Mouse (Mus musculus) testis, postnatal 10 days (tissue): ENCODE data around the gene Dio1.

Experiments
- DNase-seq: peaks from one replicate; pipeline ENCODE4 v3.0.0; 2021; ENCODE audit warnings: low spot score

The Dio1 gene

GRCm38 (mm10) chr4:107300371-107300770 is 6.6 kb downstream of the Dio1 start:
- DNase-seq, result no peak

DNA sequence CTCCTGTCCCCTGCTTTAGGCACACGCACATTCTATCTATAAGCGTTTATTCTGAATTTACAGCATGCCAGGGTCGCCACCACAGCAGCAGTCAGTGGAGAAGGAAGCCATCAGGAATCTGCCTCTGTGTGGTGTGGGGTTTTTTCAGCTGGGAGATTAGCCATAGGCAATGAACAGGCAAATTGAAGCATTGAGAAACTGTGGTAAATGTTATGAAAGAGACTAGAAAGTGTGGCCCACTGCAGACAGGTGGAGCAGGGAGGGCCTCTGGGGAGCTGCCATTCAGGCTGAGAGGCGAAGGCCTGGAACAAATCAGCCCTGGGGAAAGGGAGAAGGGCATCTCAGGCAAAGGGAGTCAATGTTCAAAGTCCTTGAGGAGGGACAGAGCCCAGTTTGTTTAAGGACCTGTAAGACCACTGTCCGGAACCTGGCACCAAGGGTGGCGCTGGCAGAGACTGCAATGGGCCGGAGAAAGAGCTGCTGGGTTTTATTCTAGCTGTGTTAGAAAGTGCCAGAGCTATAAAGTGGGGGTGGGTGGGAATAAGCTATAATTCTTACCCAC is 7.1 kb downstream of the Dio1 start:
- no peak for DNase-seq

GRCm38 (mm10) chr4:107298071-107298606 is 8.8 kb downstream of the Dio1 start:
- DNase-seq, result no peak

GRCm38 (mm10) chr4:107292273-107292662 is 14.7 kb downstream of the Dio1 start:
- no peak for DNase-seq

DNA sequence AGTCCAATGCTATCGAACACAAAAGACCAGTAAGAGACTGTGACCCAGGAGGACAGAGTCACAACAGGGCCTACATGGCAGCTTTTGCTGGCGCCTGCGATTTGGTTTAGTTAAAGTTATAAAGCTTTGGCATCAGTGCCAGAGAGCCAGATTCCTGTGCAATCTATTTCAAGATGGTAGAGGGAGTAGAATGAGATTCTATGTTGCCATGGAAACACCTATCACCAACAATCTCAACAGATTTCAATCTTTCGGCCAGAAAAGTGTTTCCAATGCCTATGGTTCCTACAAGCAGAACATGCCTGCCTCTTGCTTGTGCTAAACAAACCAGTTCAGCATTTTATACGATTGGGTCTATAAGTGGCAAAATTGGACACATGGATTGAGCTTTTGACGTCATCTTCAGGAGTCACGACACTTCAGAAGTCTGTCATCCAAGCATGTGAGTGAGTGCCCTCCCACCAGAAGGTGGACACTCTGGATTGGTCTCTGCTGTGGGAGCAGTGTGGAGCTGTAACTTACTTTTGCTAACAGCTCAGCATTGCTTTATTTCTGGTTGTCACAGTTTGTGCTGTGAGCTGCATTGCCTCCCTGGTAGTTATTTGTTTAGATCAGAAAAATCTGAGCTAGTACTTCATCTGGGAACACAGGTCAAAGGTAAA is 15.2 kb downstream of the Dio1 start:
- DNase-seq, result no peak

DNA sequence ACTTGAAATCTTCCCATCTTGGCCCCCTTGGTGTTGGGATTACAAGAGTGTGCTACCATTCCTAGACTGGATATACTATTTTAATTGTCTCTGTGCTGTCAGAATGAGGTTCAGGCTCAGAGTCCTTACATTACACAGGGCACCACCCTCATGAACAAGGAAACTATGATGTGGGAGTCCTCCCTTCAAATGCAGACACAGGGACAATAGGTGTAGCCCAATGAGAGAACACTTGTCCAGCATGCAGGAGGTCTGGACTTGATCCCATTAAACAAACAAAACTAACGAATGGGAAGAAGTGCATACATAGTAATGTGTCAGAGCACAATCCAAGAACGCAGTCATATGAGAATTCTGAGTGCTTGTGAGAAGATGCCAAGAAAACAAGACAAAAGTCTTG is 19.5 kb downstream of the Dio1 start:
- DNase-seq, result no peak

- no peak for DNase-seq
Measured at GRCm38 (mm10) chr4:107286386-107286785, 20.6 kb downstream of the Dio1 start.

- no peak for DNase-seq
Measured at GRCm38 (mm10) chr4:107285446-107286200, 21.3 kb downstream of the Dio1 start.

DNA sequence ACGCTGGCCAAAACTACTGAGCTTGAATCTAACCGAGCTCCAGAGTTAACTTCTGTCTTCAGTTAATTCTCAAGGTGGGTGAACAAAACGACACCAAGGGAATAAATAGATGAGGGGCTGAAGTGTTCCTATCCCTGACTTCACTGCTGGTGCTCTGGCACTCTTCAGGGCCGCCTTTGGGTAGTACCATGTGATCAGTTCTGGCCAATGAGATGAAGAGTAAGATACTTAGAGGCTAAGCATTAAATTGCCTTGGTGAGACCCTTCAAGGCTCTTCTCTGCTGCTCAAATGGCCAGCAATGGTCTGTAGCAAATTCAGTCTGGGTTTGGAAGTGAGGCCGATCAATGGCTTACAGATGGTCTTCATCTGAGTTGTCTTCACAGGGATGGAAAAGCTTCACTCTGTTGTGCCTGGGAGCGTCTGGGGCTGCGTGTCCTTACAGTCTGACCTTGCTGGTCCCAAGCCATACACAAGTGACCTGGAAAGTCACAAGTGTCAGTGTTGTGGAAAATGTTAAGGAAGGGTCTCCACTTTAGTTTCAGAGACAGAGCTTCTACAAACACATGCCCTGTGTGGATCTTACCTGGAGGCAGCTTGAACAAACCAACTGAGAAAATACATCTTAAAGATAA is 26.0 kb downstream of the Dio1 start:
- DNase-seq, result no peak

GRCm38 (mm10) chr4:107278188-107278707 is 28.7 kb downstream of the Dio1 start:
- DNase-seq, result peak; percentile 17

DNA sequence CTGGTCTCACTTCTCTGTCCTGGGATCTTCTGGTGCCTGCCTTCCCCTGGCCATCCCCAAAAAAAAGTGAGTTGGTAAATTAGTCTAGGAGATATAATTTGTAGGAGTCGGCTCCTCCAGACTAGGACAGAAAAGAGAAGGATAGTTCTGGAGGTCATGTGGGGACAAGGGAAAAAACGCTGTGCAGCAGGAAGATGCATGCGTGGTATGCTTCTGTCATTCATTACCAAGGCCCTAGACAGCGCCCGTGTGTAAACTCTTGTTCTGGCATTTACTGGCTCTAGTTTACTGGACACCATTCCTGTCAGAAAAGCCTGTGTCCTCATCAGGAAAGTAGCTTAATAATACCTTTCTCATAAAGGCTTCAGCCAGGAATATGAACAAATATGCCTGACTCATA is 32.5 kb downstream of the Dio1 start:
- no peak for DNase-seq

DNA sequence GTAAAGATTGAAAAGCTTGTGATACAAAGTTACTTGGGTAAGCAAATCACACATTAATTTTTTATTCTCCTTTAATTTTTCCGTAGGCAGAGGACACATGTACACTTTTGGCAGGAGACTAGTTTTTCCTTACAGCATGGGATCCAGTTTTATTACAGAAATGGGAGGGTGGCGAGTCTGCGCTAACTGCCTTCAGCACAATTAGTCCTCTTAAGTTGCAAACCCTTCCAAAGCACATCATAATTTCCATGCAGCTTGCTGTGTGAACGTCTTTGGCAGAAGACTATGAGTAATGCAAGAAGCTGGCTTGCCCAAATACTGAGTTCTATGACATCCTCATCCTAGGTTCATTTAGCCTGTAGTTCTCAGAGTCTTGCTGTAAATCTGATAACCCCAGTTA is 33.3 kb downstream of the Dio1 start:
- DNase-seq, result no peak

GRCm38 (mm10) chr4:107260001-107260400 is 47.0 kb downstream of the Dio1 start:
- no peak for DNase-seq

GRCm38 (mm10) chr4:107254414-107254813 is 52.6 kb downstream of the Dio1 start:
- DNase-seq, result no peak

GRCm38 (mm10) chr4:107253125-107254091 is 53.6 kb downstream of the Dio1 start, which contains the start of the genes Lrrc42 and Hspb11:
Gene Lrrc42 (minus strand): TSS chr4:107253532.
Gene Hspb11 (plus strand): TSS chr4:107253593.
- peak; percentile 99 for DNase-seq

- peak; percentile 46 for DNase-seq
Measured at GRCm38 (mm10) chr4:107252522-107252921, 54.4 kb downstream of the Dio1 start.

GRCm38 (mm10) chr4:107250494-107250893 is 56.5 kb downstream of the Dio1 start:
- peak; percentile 46 for DNase-seq

DNA sequence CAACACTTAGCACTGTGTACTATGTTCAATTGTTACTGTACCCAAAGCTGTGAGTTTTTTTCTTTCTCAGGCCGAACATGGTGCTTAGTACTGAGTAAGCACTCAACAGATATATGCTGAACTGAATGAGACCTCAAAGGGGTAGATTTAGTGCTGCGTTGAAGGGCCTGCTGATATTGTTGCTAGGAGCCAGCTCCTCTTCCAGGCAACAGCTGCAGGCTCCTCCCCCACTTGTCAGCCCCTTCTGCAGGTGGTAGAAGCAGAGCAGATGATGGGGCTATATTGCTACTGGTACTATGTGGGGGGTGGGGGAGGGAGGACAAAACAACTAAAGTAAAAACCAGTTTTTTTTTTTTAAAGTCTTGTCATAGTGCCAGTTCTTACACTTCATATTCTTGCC is 57.5 kb downstream of the Dio1 start:
- DNase-seq, result no peak

DNA sequence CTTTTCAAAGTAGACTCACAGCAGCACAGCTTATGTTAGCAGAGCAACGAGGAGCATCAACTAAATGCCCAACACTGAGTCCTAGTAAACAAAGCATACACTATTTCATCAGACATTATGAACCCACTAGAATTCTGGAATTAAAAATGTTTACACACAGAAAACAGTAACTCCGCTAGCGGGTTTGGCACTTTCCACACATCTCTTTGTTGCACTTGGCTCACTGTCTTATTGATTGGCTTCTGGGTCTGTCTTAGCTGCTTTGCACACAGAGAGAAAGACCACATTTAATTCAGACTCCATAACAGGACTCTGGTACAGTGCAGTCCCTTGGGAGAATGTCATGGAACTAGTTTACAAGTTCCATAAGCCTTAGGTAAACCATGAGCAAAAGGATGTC is 58.9 kb downstream of the Dio1 start:
- DNase-seq, result no peak

DNA sequence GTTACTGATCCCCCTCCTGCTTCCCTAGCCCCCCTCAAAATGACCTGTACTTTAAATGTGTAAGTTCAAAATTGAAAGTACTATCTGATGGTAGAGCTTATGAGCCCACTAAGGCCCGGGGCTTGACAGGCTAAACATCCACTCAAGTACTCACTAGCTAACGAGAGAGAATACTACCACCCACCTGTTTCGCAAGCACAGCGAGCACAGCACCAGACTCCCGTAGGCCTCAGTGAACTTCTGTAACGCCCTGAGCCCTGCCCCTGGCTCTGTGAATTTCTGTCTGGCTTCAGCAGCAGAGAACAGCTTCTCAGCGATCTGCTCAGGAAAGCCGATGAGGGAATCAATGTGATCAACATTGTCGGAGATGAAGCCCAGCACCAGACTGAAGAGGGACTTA is 59.9 kb downstream of the Dio1 start:
- DNase-seq, result no peak

GRCm38 (mm10) chr4:107246040-107246439 is 60.9 kb downstream of the Dio1 start:
- DNase-seq, result no peak
